Mouse (Mus musculus) kidney, adult 11 months (tissue): Measurements from ENCODE around the gene Spef2.
A peak's percentile ranks its signal among the peaks of the same experiment; 100 is the strongest.
"Not testable (repeated sequence)": the region's sequence is repeated elsewhere in the genome, so short reads cannot be mapped to it uniquely, and the experiment has no call there.

Experiments used
- DNase-seq: peaks from one replicate; pipeline ENCODE4 v3.0.0; 2022

Gene Spef2

GRCm38 (mm10) chr15:9664948-9665347 lies 83.7 kb downstream of the Spef2 start:
- DNase-seq: not testable (repeated sequence)

- DNase-seq: no peak
Measured at GRCm38 (mm10) chr15:9661215-9661614, 87.5 kb downstream of the Spef2 start.

- no peak for DNase-seq
Measured at GRCm38 (mm10) chr15:9634471-9634870, 114.2 kb downstream of the Spef2 start.

- DNase-seq: no peak
Measured at GRCm38 (mm10) chr15:9631657-9632056, 117.0 kb downstream of the Spef2 start.

- DNase-seq: no peak
Measured at GRCm38 (mm10) chr15:9629660-9630059, 119.0 kb downstream of the Spef2 start.

GRCm38 (mm10) chr15:9624619-9625018 lies 124.0 kb downstream of the Spef2 start:
- DNase-seq: no peak

GRCm38 (mm10) chr15:9608177-9608576 lies 140.5 kb downstream of the Spef2 start:
- DNase-seq: no peak

DNA sequence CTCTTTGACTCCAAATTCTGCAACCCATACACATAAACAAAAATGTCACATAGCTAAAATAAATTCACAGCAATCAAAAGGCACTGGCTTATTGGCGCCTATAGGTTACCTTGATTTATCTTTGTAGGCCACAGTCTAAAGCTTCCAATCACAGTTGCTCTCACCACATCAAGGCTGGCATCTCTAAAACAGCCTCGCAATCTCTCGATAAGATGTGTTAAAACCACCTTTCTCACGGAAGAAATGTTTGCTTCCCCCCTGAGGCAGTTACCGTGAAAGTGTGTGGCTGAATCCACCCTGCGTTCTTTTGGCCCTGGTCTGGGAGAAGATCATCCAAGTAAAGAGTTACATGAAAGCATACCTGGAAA lies 148.6 kb downstream of the Spef2 start:
- no peak for DNase-seq

DNA sequence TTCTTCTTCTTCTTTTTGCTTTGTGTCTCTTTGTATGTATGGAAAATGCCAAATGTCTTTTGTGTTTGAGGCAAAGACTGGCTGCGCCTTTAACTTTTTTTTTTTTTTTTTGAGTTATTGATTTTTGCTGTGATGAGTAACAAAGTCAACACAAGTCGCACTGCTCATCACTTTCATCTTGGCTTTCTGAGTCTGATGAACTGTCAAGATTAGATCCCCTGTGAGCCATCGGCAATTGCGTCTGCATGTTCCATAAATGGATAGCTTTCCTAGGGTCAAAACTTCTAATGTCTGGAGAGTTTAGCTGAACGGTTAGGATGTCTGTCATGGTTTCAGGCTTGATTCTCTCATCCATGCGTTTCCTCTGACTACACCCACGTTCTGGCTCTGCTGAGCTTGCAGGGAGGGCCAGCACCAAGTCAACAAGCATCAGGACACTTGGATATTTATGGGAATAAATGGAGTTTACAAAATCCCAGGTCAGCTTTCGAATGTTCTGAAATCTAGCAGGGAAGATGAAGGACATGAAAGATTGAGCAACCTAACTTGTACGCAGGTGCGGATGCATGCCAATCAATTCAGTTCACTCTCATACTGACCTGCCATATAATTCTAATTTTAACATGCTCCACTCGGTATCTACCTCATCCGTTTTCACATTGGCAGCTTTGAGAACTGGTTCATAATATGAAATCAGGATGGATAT lies 149.1 kb downstream of the Spef2 start:
- DNase-seq: no peak

DNA sequence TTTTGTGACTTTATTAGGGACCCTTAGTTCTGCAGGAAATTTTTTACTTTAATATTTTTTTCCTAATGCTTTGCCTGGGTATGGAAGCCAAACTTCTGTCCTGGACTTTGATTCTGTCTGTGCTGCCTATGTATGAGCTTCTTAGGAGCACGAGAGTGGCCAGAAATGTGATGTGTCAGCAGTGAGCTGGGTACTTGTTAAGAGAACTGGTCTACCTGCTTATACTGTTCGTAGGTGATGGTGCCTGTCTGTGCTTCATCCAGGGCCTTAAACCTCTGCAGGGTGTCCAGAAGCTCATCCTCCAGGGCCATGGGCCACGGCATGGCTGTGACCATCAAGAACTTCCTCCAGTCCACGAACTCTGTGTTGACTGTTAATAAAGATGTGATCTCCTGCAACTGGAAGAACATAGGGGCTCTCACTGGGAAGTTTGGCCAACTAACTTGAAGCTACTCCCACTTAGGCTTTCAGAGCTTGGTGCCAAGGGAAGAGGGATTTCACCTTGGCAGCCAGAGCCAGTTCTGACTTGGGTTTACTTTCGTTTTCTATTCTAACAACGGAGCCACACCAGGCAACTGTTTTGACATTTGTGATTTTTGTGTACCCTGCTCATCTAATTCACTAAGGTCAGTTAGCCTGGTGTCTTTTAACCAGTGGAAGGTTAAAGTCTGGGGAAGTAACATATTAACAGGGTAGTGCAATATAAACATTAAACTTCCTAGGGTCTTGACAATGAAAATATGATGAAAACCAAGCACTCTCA lies 152.2 kb downstream of the Spef2 start:
- DNase-seq: peak; percentile 26

DNA sequence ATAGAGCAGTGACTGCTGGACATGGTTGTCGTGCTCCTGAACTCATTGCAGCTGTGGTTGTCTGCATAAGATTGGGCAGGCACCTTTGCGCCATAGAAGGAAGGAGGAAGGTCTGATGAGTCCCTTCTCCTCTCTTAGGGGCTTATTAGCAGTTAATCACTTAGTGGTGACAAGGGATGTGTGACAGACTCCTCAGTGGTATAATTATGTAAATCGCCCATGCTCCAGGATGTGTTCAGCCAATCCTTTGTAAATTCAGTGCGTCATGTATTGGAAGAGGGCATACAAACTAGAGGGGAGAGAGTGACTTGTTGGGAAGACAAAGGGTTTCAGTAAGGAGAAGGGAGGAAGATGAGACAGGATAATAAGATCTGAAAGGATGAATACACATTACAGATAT lies 158.7 kb downstream of the Spef2 start:
- DNase-seq: no peak

GRCm38 (mm10) chr15:9580470-9581280 lies 168.0 kb downstream of the Spef2 start:
- no peak for DNase-seq

DNA sequence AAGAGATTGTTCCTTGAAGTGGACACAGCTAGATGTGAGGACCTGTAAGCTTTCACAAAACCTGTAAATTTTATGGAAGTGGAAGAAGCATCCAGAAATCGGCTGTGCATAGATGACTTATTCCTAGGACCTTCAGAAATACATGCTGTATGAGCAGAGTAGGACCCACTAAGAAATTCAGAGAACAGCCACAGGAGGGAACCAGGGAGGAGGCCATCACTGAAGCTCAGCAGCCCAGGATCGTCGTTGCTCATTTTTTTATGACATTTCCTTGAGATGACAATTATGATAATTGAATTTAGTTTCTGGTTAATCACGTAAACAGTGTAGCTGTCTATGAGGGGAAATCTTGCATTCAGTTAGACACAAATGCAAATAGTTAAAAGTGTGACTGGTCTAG lies 171.4 kb downstream of the Spef2 start:
- DNase-seq: no peak

DNA sequence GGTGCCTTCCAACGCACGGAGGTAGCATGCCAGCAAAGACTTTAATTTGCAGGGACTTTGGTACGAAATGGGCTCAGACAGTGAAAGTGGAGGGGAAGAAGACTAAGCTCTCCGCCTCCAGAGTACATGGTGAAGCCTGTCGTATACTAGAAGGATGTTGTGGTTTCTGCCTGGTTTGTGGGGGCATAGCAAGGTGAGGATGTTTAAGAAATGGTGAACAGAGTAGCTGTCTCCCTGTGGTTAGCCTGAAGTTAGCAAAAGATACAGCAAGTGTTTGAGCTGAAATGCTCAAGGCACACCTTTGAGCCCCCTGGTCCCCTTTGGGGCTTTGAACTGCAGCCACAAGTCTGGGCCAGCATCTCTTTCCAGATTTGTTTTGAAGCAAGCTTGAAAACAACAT lies 173.9 kb downstream of the Spef2 start:
- no peak for DNase-seq

DNA sequence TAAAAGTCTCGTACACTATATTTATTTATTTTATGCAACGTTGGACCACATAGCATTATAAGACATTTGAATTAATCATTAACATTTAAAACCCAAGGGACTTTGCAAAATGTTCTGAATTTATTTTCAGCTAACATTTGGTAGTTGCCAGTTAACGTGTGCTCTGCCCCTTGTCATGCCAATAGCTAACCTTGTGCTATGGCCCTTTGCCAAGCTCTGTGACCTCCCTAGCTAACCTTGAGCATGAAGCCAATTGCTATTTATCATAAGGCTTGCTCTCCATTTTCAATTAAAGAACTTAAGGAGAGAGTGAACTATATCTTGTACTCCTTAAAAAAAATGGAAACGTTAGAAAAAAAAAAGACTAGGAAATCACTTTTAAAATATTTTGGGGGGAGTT lies 175.3 kb downstream of the Spef2 start:
- peak; percentile 62 for DNase-seq

- no peak for DNase-seq
Measured at GRCm38 (mm10) chr15:9572664-9573063, 176.0 kb downstream of the Spef2 start.

DNA sequence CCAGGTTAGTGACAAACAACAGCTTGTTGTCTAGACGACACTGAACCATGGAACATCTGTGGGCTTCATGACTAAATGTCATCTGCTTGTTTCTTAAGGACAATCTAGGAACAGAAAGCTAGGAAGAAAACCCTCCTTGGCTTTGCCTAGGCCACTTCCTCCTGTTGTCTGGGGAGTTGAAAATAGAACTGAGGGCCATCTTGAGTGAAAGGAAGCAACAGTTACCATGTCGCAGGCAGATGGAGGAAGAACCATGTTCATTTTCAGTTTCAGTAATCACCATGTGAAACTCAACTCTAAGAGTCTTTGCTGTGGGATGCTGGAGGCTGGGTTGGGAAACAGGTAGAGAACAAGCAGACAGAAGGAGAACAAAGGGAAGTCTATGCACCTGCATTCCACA lies 176.8 kb downstream of the Spef2 start:
- no peak for DNase-seq

DNA sequence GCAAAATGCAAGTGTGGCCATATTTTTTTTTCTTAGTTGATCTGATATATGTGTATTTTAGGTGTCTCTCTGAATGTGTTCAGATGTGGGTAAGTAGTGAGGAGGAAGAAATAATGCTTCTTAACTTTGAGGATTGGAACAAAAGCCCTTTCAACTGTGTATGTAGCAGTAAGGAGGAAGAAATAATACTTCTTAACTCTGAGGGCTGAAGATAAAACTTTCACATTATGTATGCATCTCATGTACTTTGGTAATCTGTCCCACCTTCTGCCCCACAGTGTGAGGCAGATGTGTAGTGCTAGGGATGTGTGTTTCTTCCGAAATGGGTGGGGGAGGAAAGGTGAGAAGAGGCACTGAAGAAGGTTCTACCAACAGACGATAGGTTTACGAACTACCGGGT lies 181.4 kb downstream of the Spef2 start:
- no peak for DNase-seq

GRCm38 (mm10) chr15:9565396-9565795 lies 183.3 kb downstream of the Spef2 start:
- DNase-seq: no peak

DNA sequence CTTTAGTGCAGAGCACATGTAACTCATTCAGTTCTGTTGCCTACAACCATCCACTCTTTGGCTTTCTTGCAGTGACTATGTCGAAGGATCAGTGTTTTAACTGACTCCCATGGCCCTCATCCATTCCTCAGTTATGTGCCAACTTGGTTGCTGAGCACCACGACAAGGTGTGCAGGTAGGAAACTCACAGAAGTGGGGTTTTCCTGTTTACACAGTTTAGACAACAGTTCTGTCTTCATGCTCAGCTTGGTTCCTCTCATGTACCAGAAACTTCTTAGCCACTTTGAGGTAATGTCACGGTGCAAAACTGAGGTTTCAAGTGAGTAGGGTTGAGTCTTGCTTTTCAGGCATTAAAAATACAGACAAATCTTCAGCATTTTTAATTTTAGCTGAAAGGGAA lies 184.5 kb downstream of the Spef2 start:
- no peak for DNase-seq

- DNase-seq: not testable (repeated sequence)
Measured at GRCm38 (mm10) chr15:9557264-9557663, 191.4 kb downstream of the Spef2 start.

GRCm38 (mm10) chr15:9548951-9549350 lies 199.7 kb downstream of the Spef2 start:
- DNase-seq: no peak

GRCm38 (mm10) chr15:9535200-9535599 lies 213.5 kb downstream of the Spef2 start:
- DNase-seq: no peak
